Mouse (Mus musculus) heart, postnatal 36 days (tissue): Measurements from ENCODE around the gene Lonp2. TPM values are rescaled to one million over a fixed set of nuclear protein-coding genes. Genes with fewer than 3 reads are reported as not detected.

ENCODE experiments used
- DNase-seq, 2 experiments: peaks; one replicate each; pipeline ENCODE4 v3.0.0; 2021 to 2022
- intact Hi-C: fragments of 180-260 bp; cut with DNase I; formaldehyde crosslinking; loops from one replicate; pipeline ENCODE4 v1.15.1; 2025
- total RNA-seq, 2 experiments: library from RNA; stranded (reverse); gene quantifications; 2 replicates each; pipeline ENCODE4 v1.2.3; 2021

Lonp2 gene
- total RNA-seq, 2 experiments from 2014 or later: 73.4 to 77.8 TPM

DNA sequence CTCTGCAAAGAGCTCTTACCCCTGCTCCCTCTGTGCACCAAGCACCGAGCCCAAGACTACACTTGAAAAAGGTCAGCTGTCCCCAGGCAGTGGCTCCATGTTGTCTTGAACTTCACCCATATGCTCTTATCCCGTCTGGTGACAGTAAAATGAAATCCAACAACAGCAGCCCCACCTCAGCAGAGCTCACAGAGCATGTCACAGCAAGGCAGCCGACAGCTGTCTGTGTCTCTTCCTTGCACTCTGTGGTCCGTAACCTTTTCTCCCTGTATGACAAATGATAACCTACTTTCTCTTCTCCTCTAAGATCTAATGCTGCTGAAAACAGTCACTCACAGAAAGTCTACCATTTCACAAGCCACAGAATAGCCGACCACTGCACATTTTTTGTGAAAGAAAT is 82.9 kb downstream of the Lonp2 start:
- no peak for DNase-seq
- intact Hi-C loops: no loop called here

DNA sequence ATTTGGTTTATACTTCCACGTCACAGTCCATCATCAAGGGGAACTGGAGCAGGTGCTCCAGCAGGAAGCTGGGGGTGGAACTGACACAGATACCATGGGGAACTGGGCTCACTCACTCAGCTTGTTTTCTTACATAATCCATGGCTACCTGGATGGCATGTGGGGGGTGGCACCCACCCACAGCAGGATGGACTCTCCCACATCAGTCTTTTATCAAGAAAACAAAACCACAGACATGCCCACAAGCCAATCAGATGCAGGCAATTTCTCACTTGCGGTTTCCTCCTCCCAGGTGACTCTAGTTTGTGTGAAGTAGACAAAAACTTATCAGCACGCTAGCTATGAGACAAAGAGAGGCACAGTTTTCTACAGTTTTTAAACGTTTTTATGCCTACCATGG is 84.0 kb downstream of the Lonp2 start:
- no peak for DNase-seq
- intact Hi-C loops: no loop called here

DNA sequence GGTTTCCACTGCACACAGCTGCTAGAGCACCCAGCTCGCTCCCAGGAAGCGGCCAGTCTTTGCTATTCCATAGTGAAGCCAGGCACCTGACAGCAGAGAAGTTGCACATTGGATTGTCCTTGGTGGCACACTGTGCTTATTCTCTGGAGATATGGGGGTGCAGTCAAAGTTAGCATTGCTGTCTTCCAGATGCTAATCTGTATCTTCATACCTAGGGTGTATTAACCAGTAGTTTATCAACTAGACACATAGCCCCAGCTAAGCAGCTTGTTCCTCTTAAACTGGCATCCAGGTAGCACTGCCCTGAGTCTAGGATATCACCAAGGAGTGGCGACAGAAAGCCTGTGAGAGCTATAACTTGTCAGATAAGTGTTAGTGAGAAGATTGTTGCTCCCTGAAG is 88.8 kb downstream of the Lonp2 start:
- intact Hi-C loops: no loop called here
- no peak for DNase-seq

DNA sequence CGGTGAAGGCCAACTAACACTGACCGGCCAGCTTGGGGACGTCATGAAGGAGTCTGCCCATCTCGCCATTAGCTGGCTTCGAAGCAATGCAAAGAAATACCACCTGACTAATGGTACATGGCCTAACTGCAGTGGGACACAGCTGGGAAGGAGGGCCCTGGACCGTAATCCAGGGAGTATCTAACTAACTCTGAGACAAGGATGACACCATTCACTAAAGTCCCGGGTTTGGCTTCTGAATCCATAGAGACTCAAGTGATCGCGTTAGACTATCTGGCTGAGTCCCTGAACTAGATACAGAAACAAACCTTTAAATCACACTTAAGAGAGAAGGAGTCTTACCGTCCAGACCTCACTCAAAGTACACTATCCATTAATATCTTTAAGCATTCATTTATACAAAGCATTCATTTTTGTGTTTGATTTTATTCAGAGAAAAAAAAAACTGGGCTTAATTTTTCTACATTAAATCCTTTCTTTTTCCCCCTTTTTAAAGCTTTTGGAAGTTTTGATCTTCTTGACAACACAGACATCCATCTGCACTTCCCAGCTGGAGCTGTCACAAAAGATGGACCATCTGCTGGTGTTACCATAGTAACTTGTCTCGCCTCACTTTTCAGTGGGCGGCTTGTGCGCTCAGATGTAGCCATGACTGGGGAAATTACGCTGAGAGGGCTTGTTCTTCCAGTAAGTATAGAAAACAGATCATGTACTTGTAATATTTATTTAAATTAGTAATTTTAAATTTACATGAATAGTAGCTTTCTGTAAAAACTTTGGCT is 89.8 kb downstream of the Lonp2 start:
- DNase-seq: no peak
- intact Hi-C loops: no loop called here

DNA sequence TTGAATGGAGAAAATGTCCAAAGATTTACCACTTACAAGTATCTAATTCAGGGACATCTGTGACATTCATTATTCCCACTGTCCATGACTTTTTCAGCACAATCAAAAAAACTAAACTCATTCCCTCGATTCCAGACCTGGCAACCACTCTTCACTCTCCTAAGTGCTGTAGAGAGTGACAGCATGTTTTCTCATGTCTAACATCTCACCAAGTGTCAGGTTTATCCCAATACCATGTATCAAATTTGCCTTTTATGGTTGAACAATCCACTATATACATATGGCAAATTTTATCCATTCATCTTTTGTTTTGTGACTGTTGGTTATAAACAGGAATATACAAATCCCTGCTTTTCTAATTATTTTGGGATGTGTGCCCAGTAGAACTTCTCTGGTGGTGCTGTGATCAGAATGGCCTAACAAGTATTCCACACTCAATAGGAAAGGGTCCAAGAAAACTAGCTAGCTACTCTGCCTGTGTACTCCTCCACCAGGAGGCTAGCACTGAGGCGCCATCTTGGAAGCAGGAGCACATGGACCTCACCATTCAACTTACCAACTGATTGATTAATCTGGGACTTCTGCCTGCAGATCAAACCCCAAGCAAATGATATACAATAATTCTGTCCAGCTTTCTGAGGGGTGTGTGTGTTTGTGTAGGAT is 94.6 kb downstream of the Lonp2 start:
- DNase-seq: no peak
- intact Hi-C loops: loop anchor here (5.0 kb wide), 1 partner anchor 124 kb away; no protein-coding TSS in a partner anchor

DNA sequence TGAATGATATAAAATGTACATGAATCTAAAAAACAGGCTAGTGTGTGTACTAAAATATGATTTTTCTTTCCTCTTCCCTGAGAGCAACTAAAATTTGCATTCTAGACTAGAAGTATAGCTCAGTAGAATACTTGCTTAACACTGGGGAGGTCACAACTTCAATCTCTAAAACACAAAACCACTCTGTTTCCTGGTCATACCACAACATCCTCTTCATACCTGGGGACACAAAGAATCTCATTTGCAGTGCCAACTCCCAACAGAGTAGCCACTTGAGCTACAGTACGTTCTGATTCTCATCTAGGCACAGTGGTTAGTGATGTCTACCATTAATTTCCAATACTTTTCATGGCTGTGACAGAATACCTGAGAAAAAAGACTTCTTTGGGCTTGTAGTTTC is 95.5 kb downstream of the Lonp2 start:
- no peak for DNase-seq
- intact Hi-C loops: loop anchor here (5.0 kb wide), 1 partner anchor 123 kb away; no protein-coding TSS in a partner anchor

DNA sequence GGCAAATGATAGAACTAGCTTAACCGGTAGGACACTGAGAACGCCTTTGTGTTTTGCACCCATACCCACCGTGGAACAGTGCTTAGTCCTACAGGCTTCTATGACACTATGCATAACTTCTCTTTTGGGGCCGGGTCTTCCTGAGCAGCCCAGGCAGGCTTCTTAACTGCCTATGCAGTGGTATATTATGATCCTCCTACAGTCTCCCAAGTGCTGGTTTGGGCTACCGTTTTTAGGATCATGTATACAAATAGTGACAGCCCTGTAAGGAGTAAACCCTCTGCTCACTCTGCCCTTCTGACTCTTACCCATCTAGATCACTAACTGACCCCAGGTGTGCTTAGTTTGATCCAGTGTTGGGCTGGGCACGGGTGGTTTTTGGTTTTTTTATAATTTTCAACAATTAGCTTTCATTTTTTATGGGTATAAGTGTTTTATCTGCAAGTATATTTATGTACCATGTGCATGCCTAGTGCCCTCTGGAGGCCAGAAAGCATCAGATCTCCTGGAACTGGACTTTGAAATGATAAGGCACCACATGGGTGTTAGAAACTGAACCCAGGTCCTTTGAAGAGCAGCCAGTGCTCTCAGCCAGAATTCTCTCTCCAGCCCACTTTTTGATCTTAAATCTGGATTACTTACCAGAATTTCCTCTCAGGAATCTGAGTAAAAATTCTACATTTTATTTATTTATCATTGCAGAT is 97.1 kb downstream of the Lonp2 start:
- no peak for DNase-seq
- intact Hi-C loops: loop anchor here (5.0 kb wide), 1 partner anchor 76 kb away; no protein-coding TSS in a partner anchor

DNA sequence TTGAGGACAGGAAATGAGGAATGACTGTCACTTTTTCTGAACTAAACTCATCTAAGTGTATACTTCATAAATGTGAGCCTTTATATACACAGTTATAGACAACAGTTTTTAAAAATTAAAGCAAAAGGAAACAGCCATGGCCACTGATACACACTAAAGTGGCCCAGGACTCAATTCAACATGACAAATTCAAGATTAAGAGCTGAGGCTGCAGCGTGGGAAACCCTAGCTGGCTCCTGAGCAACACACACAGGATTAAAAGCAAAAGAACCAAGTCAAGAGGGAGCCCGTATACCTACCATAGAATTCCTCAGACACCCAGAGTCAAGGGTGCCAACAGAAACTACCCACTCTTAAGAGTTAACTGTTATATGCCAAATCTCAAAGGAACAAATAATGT is 97.6 kb downstream of the Lonp2 start:
- DNase-seq: no peak

DNA sequence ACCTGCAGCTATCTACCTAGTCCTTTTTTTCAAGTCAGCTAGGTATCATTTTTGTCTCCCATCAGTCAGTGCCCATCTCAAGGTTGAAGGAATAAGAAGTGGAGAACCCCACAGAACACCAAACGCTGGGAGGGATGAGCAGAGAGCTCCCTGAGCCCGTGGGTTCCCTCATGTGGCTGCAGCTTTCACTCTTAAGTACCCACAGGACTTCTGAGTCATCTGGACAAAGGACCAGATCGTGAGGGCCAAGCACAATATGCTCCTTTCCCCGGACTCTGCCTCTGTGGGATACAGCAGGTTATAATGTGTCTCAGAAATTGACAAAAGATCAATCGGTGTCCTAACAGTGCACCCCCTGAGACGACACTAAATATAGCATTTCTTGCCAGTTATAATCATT is 103.1 kb downstream of the Lonp2 start:
- no peak for DNase-seq
- intact Hi-C loops: no loop called here

More for the DNA sequence above, 97.6 kb downstream of the Lonp2 start:
- intact Hi-C loops: loop anchor here (5.0 kb wide), 1 partner anchor 76 kb away; no protein-coding TSS in a partner anchor

DNA sequence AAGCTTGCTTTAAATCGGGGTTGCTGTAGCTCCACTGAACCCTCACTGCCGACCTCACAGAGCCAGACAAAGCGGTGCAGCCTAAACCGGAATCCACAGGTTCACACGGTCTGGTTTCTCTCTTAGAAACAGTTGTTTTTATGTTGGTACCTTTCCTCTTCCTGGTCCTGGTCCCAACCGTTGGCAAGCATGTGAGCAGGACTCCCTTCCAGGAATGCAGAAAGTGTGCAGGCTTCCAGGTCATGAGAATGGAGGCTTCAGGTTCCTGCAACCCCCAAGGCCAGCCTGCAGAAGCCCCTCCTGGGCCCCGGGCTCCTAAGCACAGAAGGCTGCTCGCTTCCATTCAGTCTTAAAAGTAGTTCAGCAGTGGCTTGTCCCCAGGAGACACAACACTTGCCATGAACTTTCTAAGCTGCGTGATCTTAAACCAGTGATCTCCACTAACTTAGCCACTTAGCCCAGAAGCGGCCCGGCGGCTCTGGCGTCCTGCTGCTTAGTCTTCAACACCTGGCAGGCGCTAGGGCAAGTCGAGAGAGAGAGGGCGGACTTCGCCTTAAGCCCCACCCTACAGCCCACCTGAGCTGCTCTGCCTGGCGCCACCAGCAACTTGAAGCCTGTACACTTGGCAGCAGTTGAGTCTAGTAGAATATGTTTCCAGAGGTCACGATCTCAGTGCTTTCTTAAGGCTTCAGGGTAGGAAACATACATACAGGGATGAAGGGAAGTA is 104.5 kb downstream of the Lonp2 start:
- no peak for DNase-seq
- intact Hi-C loops: no loop called here

DNA sequence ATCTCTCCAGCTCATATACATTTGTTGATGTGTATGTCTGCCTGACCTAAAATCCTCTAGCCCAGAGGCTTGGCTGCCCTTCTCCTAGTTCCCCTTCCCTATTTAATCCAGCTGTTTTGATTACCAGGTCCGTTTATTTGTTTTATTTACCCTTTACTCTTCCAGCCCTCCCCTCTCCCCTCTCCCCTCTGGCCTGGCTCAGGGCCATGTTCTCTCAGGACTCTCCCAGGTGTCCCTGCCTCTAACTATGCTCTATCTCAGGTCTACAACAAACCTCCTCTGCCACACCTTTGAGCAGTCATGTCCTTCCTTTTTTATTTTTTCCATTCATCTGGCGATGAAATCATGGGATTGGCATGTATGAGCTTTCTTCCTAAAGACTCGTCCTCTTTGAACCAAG is 106.5 kb downstream of the Lonp2 start:
- DNase-seq: no peak
- intact Hi-C loops: no loop called here

DNA sequence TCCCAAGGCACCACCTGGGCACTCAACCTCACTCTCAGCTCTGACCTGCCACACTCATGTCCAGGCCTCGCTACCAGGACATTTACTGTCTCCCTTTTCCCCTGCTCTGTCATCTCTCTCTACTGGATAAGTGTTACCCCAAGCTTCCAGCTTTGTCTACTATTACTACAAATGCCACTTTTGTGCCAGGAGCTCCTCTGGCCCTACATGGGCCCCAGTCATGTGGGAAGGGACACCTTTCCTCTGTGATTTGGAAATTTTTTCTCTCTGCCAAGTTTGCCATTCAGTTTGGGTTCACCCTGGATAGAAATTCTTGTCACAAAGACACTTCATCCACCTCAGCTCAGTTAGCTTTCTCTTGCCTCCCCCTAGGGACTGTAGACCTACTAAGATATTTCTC is 107.0 kb downstream of the Lonp2 start:
- no peak for DNase-seq
- intact Hi-C loops: no loop called here

DNA sequence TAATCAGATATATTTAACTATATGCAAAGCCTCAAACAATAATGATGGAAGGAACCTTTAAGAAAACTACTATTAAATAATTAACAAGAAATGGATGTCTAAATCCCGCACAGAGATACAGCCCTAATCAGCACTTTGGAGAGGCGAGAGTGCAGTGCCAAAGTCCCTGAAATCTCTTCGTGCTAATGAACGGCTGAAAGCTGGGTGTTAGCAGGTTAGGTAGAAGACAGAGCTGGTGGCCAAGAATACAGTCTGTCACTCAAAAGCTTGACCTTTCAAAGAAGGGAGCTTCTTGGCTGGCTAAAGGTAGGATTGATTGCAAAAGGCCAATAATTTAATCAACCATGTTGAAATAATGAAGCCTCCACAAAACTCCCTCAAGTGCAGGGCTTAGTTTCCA is 110.3 kb downstream of the Lonp2 start:
- no peak for DNase-seq
- intact Hi-C loops: no loop called here

DNA sequence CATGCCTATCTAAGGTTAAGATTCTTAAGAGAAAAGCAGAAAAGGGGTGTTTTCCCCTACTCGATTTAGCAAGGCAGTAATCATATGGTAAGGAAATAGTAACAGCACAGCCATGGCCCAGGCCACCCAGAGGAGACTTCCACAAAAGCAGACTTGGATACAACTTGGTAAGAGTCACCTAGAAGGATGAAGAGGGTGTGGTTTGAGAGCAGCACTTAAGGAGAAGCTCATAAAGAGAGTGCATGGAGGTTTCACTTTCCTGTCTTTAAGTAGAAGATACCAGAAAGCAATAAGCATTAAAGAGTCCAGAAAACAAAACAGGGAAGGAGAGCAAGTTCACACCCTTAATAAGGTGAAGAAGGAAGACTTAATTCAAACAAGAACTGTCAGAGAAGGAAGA is 111.1 kb downstream of the Lonp2 start:
- intact Hi-C loops: no loop called here
- no peak for DNase-seq

DNA sequence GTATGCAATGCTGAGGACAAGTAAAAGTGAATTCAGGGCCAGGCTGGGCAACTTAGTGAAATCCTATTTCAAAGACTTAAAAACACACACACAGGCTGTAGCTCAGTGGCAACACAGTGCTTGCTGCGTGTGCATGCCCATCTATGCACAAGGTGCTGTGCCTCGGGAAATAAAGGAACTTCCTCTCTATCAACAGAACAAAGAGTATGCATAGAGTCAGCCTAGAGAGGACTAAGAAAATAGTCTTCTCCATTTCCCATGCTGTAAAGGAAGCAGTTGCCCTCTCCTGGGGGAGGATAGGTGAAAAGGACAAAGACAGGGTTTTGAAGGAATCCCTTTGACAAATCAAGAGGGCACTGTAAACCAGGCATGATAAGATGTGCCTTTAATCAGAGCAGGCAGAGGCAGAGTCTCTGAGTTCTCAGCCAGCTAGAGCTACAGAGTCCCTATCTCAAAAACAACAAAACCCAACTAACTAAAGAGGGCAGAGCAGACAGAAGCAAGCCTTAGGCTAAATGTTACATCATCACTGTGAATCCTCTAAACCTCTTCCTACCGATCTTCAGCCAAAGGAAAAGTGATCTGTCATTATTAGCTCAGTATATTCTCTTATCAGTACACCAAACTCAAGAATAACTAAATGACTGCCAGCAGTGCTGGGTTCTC is 111.7 kb downstream of the Lonp2 start:
- intact Hi-C loops: no loop called here
- DNase-seq: no peak

DNA sequence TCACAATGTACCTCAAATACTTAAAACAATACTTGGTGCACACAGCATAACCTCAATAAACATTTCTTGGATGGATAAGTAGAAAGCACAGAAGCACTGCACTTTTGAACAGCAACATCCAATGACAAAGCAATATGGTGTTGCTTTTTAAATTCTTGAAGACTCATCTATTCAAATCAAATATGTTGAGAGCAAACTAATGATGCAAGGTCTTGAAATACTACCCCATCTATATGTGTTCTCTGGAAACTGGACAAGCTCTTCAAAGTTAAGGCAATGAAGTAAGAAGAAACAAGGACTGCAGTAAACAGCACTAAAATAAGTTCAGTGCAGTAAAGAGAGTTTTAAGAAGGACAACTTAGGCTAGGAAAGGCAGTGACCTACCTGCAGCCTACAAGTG is 117.1 kb downstream of the Lonp2 start:
- DNase-seq: no peak
- intact Hi-C loops: loop anchor here (10.0 kb wide), 1 partner anchor 1186 kb away; the partner anchor contains the start of gene Dnaja2

DNA sequence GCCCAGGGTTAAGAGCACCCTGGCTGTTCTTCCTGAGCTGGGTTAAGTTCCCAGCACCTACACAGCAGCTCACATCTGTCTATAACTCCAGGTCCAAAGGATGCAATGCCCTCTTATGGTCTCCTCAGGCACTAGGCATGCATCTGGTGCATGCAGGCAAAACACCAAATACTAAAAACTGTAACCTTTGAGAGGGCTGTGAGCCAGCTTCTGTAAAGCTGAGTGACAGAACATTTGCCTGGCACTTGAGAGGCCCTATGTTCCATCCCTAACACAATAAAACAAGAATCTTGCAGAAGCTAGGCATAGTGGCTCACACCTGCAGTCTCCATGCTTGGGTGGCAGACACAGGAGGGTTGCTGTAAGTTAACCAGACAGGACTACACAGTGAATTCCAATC is 117.8 kb downstream of the Lonp2 start:
- no peak for DNase-seq
- intact Hi-C loops: loop anchor here (10.0 kb wide), 1 partner anchor 1187 kb away; the partner anchor contains the start of gene Dnaja2

DNA sequence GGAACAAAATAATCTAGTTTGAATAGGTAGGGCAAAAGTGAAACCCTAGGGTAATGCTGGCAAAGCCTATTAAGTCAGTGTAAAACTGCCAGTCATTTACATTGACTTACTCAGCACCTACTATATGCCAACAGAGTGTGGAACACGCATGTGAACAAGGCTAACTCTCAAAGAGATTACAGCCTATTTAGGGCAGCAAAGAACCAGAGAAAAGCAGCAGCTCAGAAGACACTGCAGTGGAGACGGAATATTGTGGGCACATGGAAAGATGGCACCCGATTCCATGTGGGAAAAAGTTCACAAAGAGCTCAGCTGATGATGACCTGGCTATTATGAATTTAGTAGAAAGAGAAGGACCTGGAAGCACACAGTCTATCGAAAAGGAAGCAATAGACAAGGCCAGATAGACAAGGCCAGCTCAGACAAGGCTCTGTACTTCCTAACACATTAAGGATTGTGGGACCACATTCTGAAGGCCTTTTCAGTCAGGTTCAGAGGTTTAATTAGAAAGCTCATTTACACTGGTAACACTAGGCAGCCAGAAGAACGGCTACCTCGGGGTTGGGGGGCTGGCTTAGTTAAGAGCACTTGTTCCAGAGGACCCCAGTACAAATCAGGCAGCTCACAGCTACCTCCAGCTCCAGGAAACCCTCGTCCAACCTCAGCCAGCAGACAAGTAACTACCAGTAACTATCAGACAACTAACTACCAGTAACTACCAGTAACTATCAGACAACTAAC is 118.9 kb downstream of the Lonp2 start:
- DNase-seq: no peak
- intact Hi-C loops: loop anchor here (10.0 kb wide), 1 partner anchor 1188 kb away; the partner anchor contains the start of gene Dnaja2
